Mouse (Mus musculus): ENCODE results near the gene Rundc1. TPM values are rescaled to one million over a fixed set of nuclear protein-coding genes. Genes with fewer than 3 reads are reported as not detected.
"Not testable (repeated sequence)": the region's sequence is repeated elsewhere in the genome, so short reads cannot be mapped to it uniquely, and the experiment has no call there.

Gene Rundc1
- total RNA-seq, 2 experiments from 2014 or later = 7.3 to 8.8 TPM

- intact Hi-C loops (cut with DNase I) = no loop called here
- H3K4me3 ChIP-seq = peak within 1 kb of the TSS; percentile 85
- TF ChIP-seq CTCF (IDR thresholded peaks at IDR 0.05) = no peak
- H3K27ac ChIP-seq = peak within 1 kb of the TSS; percentile 90
- DNase-seq = peak; percentile 82
Measured at GRCm38 (mm10) chr11:101448274-101448746, 23.4 kb downstream of the Rundc1 start, which contains the start of gene Ifi35. TSS of gene Ifi35 (plus strand) at chr11:101448407.

- intact Hi-C loops (cut with DNase I) = no loop called here
- no peak for TF ChIP-seq CTCF (IDR thresholded peaks at IDR 0.05)
- DNase-seq = no peak
- Histone ChIP-seq H3K4me3 (peak overlapping the region; percentile 85), H3K27ac (peak overlapping the region; percentile 90)
Measured at GRCm38 (mm10) chr11:101448899-101449298, 24.0 kb downstream of the Rundc1 start.

- DNase-seq; intact Hi-C loops (cut with DNase I): not testable (repeated sequence)
- H3K27ac ChIP-seq = peak overlapping the region; percentile 90
- H3K4me3 ChIP-seq = peak overlapping the region; percentile 85
Measured at GRCm38 (mm10) chr11:101449596-101449995, 24.7 kb downstream of the Rundc1 start.

GRCm38 (mm10) chr11:101450394-101450793, 25.5 kb downstream of the Rundc1 start:
- intact Hi-C loops (cut with DNase I) = no loop called here
- TF ChIP-seq CTCF (IDR thresholded peaks at IDR 0.05) = peak; percentile 20; the same call in 1 of the 2 replicates
- Histone ChIP-seq H3K27ac (no peak overlapping the region), H3K4me3 (no peak overlapping the region)
- no peak for DNase-seq

- intact Hi-C loops (cut with DNase I) = no loop called here
- Histone ChIP-seq H3K4me3 (no peak overlapping the region), H3K27ac (no peak overlapping the region)
- no peak for DNase-seq
- no peak for TF ChIP-seq CTCF (IDR thresholded peaks at IDR 0.05)
Measured at GRCm38 (mm10) chr11:101451536-101451935, 26.7 kb downstream of the Rundc1 start.

GRCm38 (mm10) chr11:101452093-101452774, 27.3 kb downstream of the Rundc1 start:
- no peak overlapping the region for H3K4me3 ChIP-seq
- no peak for TF ChIP-seq CTCF (IDR thresholded peaks at IDR 0.05)
- no peak for DNase-seq
- H3K27ac ChIP-seq = no peak overlapping the region
- intact Hi-C loops (cut with DNase I) = no loop called here

GRCm38 (mm10) chr11:101454702-101455101, 29.8 kb downstream of the Rundc1 start:
- Histone ChIP-seq H3K27ac (peak overlapping the region; percentile 49; the same call in 1 of the 2 replicates), H3K4me3 (no peak overlapping the region)
- intact Hi-C loops (cut with DNase I) = no loop called here
- TF ChIP-seq CTCF (IDR thresholded peaks at IDR 0.05) = no peak
- DNase-seq = no peak

GRCm38 (mm10) chr11:101455627-101456026, 30.7 kb downstream of the Rundc1 start:
- H3K27ac ChIP-seq = no peak overlapping the region
- no peak for DNase-seq
- no peak for TF ChIP-seq CTCF (IDR thresholded peaks at IDR 0.05)
- intact Hi-C loops (cut with DNase I) = no loop called here
- no peak overlapping the region for H3K4me3 ChIP-seq

GRCm38 (mm10) chr11:101457631-101458030, 32.7 kb downstream of the Rundc1 start:
- intact Hi-C loops (cut with DNase I) = no loop called here
- Histone ChIP-seq H3K27ac (no peak overlapping the region), H3K4me3 (no peak overlapping the region)
- no peak for DNase-seq
- no peak for TF ChIP-seq CTCF (IDR thresholded peaks at IDR 0.05)

- no peak for TF ChIP-seq CTCF (IDR thresholded peaks at IDR 0.05)
- H3K4me3 ChIP-seq = no peak overlapping the region
- DNase-seq = no peak
- H3K27ac ChIP-seq = no peak overlapping the region
- intact Hi-C loops (cut with DNase I) = no loop called here
Measured at GRCm38 (mm10) chr11:101458217-101458616, 33.3 kb downstream of the Rundc1 start.

- Histone ChIP-seq H3K27ac (peak overlapping the region; percentile 24; the same call in 1 of the 2 replicates), H3K4me3 (no peak overlapping the region)
- no peak for TF ChIP-seq CTCF (IDR thresholded peaks at IDR 0.05)
- no peak for DNase-seq
- intact Hi-C loops (cut with DNase I) = no loop called here
Measured at GRCm38 (mm10) chr11:101459716-101460115, 34.8 kb downstream of the Rundc1 start.

GRCm38 (mm10) chr11:101460321-101460720, 35.4 kb downstream of the Rundc1 start:
- no peak for TF ChIP-seq CTCF (IDR thresholded peaks at IDR 0.05)
- intact Hi-C loops (cut with DNase I) = no loop called here
- Histone ChIP-seq H3K4me3 (no peak overlapping the region), H3K27ac (no peak overlapping the region)
- no peak for DNase-seq

GRCm38 (mm10) chr11:101462141-101462540, 37.3 kb downstream of the Rundc1 start:
- Histone ChIP-seq H3K27ac (no peak overlapping the region), H3K4me3 (no peak overlapping the region)
- intact Hi-C loops (cut with DNase I) = no loop called here
- TF ChIP-seq CTCF (IDR thresholded peaks at IDR 0.05) = no peak
- no peak for DNase-seq
